Mouse (Mus musculus) embryonic fibroblast, embryonic 13.5 days (primary cell): ENCODE results near the gene Gm21964. TPM values are rescaled to one million over a fixed set of nuclear protein-coding genes. Genes with fewer than 3 reads are reported as not detected.

Source experiments
- H3K27ac ChIP-seq: 2 replicates; pipeline ENCODE4 v1.5.1; 2012; ENCODE audit warnings: low read length, control low read depth, inconsistent platforms; ENCODE audit not compliant: insufficient read depth
- H3K4me1 ChIP-seq: 2 replicates; pipeline ENCODE4 v1.6.1; 2011; ENCODE audit warnings: low read length; ENCODE audit not compliant: control insufficient read depth, insufficient read depth
- H3K4me3 ChIP-seq: 2 replicates; pipeline ENCODE4 v1.5.1; 2011; ENCODE audit warnings: mild to moderate bottlenecking, control low read depth, low read length; ENCODE audit not compliant: insufficient read depth
- CTCF ChIP-seq: IDR thresholded peaks from 2 replicates; pipeline ENCODE4 v1.5.1; 2011; ENCODE audit warnings: mild to moderate bottlenecking, control low read depth, low read length, moderate library complexity, borderline replicate concordance; ENCODE audit not compliant: insufficient read depth
- POLR2A ChIP-seq: IDR thresholded peaks from 2 replicates; pipeline ENCODE4 v1.6.1; 2011; ENCODE audit warnings: low read depth, mild to moderate bottlenecking, control low read depth, low read length, moderate library complexity
- polyA plus RNA-seq: library from polyadenylated mRNA; stranded (reverse); fragments of >200 nt; gene quantifications from 2 replicates; pipeline ENCODE4 v1.2.4, GENCODE M21; 2011; ENCODE audit warnings: low read depth; ENCODE audit not compliant: missing spikeins, insufficient read length

Gm21964 gene
- polyA plus RNA-seq, 1 experiment = not detected

GRCm38 (mm10) chr8:110145538-110145937, 44.5 kb downstream of the Gm21964 start:
- H3K4me1 ChIP-seq = no peaks in the 10 kb centered on the region
- H3K27ac ChIP-seq = no peak overlapping the region
- no peak overlapping the region for H3K4me3 ChIP-seq
- TF ChIP-seq POLR2A (no peak), CTCF (peak; percentile 91)

- no peak overlapping the region for H3K4me3 ChIP-seq
- H3K4me1 ChIP-seq = no peaks in the 10 kb centered on the region
- no peak overlapping the region for H3K27ac ChIP-seq
- no peak for TF ChIP-seq POLR2A
Observed at GRCm38 (mm10) chr8:110152951-110153350, 51.9 kb downstream of the Gm21964 start.

Other genes starting within 250 kb of the Gm21964 start
- gene Phlpp2, start 232.7 kb upstream of the Gm21964 start, polyA plus RNA-seq = 7.5 and 8.8 TPM in 2 replicates
- gene Marveld3, start 139.0 kb upstream of the Gm21964 start, polyA plus RNA-seq = not detected in 2 replicates
- not detected in 2 replicates for gene Tat, start 110.8 kb upstream of the Gm21964 start, polyA plus RNA-seq
- not detected in 2 replicates for gene Chst4, start 61.5 kb upstream of the Gm21964 start, polyA plus RNA-seq
- gene Zfp612, start 21.5 kb upstream of the Gm21964 start, polyA plus RNA-seq = 2.3 and 2.8 TPM in 2 replicates
- gene Gm17720, start 1.5 kb downstream of the Gm21964 start, polyA plus RNA-seq = not detected in 2 replicates
- gene Calb2, start 67.0 kb downstream of the Gm21964 start, polyA plus RNA-seq = not detected in 2 replicates
- gene Cmtr2, start 114.5 kb downstream of the Gm21964 start, polyA plus RNA-seq = 6.8 and 7.0 TPM in 2 replicates
- gene Hydin, start 165.8 kb downstream of the Gm21964 start, polyA plus RNA-seq = not detected in 2 replicates